Mouse (Mus musculus) left cerebral cortex, postnatal 14 days (tissue): ENCODE measurements around the gene Ralb. TPM values are rescaled to one million over a fixed set of nuclear protein-coding genes. Genes with fewer than 3 reads are reported as not detected.
A peak's percentile ranks its signal among the peaks of the same experiment; 100 is the strongest.

ENCODE experiments used
- DNase-seq, 2 experiments: peaks; one replicate each; pipeline ENCODE4 v3.0.0; 2021 to 2022; ENCODE audit warnings: low spot score in 2 of 2, mixed read lengths in 1 of 2
- intact Hi-C: fragments of 180-260 bp; cut with DNase I; formaldehyde crosslinking; loops from one replicate; pipeline ENCODE4 v1.15.1; 2025
- total RNA-seq, 2 experiments: library from RNA; stranded (reverse); gene quantifications; 2 replicates each; pipeline ENCODE4 v1.2.3; 2021

Ralb gene
- total RNA-seq, 2 experiments from 2014 or later = 25.7 to 26.3 TPM

DNA sequence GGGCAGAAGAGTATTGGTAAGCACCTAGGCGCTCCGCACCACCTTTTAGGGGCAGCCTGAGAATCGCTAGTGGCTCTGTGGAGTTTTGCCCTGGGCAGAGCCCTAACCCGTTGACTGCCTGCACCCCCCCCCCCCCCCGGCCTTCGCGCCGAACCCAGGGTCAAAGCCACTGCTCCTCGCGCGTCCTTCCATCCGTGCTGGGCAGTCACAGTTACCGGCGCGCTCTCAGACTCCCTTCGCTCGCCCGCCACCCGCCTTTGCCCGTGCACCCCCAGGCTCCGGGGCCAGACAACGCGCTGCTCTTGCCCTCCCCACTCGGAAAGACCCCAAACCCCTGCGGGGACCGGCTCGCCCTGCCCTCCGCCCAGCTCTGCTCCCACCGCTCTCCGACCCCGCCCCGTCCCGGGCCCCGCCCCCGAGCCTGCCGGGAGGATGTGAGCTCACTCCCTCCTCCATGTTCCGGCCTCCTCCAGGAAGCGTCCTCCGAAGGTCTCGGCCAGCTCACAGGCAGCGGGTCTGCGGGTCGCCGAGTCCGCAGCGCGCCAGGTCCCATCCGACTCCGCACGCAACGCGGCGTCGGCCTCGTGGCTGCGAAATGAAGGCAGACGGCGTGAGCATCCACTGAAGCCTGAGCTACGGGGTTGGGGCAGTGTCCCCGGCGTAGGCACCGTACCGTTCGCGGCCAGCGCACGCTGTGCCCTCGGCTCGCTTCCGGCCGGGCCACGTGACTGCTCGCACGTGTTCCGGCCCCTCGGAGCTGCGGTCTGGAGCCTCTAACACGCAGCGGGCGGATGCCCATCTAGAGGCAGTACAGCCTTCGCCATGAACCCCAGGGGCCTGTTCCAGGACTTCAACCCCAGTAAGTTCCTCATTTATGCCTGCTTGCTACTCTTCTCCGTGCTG lies 21.3 kb upstream of the Ralb start, which contains the start of gene Tmem185b:
Gene Tmem185b, plus strand, starts transcription at position 472 of the 903 bp plus-strand sequence.
- intact Hi-C loops = loop anchor here (5.0 to 10.0 kb wide), 2 partner anchors 69 to 441 kb away; no protein-coding TSS in a partner anchor
- peak; percentile 78 to 82 for DNase-seq

DNA sequence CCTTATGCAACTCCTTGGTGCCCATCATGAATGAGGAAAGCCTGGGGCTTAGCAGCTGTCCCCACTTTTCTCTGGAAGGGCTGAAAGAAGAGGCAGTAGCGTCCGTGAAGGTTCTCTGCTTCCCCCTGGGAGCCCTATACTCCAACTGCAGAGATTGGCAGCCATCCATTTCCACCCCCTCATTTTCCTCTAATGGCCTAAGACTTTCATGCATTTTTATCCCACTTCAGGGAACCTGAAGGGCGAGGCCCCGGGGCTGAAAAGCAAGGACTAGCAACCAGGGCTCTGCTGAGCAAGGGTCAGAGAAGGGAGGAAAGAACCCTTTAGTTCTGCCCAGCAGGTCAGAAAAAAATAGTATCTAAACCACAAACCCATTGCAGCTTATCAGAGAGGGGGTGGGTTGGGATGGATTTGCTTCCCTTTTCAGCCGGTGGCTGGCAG lies 20.4 kb upstream of the Ralb start:
- intact Hi-C loops = loop anchor here (5.0 to 10.0 kb wide), 2 partner anchors 68 to 440 kb away; no protein-coding TSS in a partner anchor
- DNase-seq = peak in 1 of 2 experiments; percentile 32

DNA sequence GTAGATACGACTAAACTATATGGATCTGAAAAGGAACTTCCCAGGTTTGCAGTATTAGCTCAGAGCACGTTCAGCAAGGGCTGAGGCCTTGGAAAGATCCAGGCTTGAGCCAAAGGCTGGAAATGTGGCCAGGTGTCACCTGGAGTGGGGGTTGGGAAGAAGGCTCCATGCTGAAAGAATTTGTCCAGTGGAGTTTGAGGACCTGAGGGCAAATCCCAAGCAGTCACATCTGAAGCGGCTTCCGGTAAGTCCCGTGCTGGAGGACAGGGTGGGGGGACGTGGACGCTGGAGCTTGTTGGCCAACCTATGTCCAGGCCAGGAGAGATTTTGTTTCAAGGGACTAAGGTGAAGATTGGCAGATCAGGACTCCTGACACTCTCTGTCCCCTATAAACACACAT lies 19.2 kb upstream of the Ralb start:
- intact Hi-C loops = loop anchor here (10.0 kb wide), 1 partner anchor 439 kb away; no protein-coding TSS in a partner anchor
- DNase-seq = no peak

DNA sequence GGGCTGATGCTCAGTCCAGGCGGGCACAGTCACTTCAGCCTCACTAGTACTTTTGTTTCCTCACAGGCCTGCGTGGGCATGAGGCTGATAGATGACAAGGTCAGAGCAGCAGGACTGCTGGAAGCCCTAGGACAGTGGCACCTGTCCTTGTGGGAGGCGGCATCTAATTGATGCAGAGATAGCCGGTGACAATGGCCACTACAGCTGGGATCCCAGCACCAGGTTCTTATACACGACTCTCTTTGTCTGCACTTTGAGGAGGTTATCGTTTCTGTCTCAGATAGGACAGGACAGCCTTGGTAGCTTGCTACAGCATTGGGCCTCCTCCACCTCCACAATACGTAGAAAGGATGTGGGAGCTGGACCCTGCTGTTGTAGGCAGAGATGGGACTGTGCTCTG lies 18.8 kb upstream of the Ralb start:
- intact Hi-C loops = loop anchor here (10.0 kb wide), 1 partner anchor 439 kb away; no protein-coding TSS in a partner anchor
- DNase-seq = no peak

DNA sequence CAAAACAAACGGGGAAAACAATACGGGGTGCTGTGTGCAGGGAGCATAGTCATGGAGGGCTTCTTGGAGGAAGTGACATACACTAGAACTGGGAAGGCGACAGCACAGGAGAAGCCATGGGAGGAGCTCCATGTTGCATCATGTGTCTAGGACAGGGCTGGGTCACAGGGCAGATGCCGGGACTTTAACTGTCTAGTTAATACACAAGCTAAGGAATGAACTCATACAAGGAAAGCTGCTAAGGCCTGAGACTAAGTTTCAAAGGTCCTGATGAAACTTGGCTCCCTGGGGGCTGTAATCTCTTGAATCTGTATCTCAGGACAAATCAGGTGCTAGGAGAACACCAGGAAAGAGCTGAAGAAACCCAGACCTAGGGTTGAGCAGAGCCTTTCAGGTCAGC lies 18.1 kb upstream of the Ralb start:
- no peak for DNase-seq
- intact Hi-C loops = loop anchor here (10.0 kb wide), 1 partner anchor 438 kb away; no protein-coding TSS in a partner anchor

DNA sequence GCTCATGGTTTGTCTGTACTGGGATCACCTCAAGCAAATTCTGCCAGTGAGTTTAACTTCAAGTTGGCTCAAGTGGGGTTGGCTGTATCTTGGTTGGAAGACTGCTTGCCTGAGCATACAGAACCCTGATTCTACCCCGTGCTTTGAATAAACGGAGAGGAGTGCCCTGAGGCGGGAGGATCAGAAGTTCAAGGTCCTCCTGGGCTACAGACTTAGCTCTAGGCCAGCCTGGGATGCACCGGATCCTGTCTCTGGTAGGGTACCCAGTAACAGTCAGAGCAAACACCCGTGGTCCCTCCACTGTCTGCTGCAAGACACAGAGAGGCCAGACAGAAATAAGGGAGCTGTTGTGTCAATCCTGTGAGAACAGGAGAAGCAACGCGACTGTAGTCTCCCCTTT lies 17.1 kb upstream of the Ralb start:
- intact Hi-C loops = loop anchor here (10.0 kb wide), 1 partner anchor 437 kb away; no protein-coding TSS in a partner anchor

DNA sequence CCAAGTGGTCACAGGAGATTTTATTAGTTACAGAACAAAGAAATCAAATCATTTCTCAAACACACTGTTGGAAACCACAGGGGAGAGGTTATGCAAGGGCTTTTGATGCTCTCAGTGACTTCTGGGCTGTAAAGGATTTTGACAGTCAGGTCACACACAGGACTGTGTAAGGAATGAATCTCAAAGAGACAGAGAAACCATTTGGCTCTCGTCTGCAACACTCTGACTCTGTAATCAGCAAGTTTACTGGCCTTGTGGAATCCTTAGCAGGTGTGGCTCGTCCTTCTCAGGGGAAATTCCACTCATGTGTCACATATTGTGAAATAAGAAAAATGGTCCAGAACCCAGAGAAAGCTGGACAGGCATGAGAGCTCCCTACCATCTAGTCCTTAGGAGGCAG lies 16.4 kb upstream of the Ralb start:
- intact Hi-C loops = loop anchor here (10.0 kb wide), 1 partner anchor 436 kb away; no protein-coding TSS in a partner anchor
- no peak for DNase-seq

More for the DNA sequence above, 17.1 kb upstream of the Ralb start:
- DNase-seq = no peak

DNA sequence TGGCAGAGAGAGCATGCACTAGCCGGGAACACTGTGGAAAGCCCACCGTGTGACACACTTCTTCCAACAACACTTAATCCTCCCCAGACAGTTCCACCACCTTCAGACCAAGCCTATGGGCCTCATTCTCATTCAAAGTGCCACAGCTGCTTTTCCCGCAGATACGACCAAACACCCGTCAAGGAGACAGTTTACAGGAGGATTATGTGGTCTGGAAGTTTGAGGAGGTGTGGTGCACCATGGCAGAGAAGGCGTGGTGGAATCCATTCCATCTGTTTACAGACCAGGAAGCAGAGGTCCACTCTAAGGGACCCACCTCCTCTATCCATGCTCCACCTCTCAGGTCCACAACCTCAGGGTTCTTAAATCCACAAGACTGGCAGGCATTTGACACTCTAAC lies 14.7 kb upstream of the Ralb start:
- DNase-seq = no peak
- intact Hi-C loops = no loop called here

DNA sequence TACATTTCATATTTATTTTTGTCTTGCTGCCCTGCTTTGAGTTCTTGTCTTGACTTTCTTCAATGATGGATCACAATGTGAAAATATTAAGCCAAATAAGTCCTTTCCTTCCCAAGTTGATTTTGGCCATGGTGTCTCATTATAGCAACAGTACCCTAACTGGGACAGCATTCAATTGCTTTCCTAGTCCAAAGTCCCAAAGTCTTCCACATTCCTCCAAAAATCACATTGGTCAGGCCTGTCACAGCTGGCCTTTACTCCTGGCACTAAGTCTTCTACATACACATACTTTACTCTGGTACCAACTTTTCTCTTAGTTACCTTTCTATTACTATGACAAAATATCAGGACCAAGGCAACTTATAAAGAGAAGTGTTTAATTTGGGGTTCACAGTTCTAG lies 14.2 kb upstream of the Ralb start:
- no peak for DNase-seq
- intact Hi-C loops = no loop called here

DNA sequence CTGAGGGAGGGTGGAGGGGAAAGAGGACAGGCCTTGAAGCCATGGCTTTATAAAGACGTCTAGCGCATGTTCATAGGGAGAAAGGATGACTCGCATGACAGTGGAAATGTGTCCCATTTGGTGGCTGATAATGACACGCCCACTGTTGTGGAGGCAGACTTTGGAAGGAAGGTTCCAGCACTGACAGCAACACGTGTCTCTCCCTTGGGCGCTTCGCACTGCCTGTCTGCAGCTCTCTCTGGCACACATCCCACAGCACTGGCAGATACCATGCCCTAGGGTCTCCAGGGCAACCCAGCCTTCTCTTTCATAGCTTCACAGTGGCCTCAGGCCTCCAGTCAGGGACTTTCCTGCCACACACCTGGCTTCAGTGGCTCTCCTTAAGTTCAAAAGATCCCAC lies 13.5 kb upstream of the Ralb start:
- intact Hi-C loops = no loop called here
- DNase-seq = no peak

DNA sequence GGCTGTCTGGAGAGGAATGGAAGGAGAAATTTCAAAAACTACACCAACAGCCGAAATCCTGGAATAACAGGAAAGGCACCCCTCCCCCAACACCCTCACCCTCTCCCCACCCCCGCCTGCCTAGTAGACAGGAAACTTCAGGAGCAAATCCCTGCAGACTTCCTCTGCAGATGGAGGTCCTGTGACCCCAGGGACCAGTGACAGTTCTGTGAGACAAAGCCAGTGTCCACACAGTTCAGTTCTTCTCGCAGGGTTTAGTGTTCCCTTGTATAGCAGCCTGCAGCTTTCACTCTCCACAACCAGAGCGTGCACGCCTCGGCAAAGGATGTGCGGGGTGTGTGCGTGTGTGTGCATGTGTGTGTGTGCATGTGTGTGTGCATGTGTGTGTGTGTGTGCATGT lies 6.3 kb upstream of the Ralb start:
- no peak for DNase-seq
- intact Hi-C loops = no loop called here

DNA sequence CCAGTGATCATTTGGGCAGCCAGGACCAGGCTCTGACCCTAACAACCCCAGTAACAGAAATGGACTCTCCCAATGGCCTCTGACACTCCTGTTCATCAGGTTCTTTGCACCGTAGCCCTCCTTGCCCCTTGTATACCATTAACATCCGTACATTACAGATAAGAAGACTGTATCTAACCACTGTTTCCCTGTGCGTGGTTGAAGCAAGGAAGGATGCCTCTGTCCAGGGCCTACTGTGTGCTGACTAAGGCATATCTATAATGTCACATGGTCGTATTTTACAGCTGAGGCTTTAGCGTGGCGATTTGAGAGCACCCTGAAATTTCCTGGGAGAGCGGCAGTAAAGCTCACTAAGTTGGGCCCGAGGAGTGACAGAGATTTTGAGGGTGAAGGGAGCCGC lies 5.8 kb upstream of the Ralb start:
- DNase-seq = no peak
- intact Hi-C loops = no loop called here

DNA sequence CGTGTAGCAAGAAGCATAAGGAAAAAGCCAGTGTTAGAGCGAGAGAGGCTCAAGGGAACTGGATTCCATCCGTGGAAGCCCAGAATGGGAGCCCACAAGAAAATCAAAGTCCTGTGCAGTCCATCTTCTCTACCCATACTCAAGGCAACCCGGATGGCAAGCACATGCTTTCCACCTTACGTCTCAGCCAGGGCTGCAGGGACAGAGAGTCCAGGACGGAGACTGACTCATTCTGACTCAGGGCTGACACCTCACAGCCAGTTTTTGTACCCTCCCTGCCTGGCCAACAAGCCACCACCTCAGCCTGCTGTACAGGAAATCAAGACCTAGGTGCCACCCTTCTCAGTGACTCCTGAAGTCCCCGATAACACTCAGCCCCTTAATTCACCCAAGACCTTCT lies 4.9 kb upstream of the Ralb start:
- DNase-seq = no peak
- intact Hi-C loops = no loop called here

DNA sequence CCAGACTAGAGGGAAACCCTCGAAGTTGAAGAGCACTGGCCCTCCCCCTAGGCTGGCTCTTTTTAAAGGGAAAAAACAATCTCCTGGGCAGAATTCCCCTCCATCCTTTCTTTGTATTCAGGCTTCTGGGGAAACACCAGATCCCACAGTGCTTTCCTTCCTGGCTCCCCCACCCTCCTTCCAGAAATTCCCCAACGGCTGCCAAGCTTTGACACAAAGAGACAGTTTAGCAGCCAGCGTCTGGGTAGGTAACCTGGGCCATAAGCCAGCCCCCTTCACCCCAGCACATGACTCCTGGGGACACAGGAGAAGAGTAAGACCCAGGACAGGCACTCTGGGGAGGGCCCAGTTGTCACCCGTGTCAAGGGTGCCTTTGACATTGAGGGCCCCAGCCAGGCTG lies 4.0 kb upstream of the Ralb start:
- no peak for DNase-seq
- intact Hi-C loops = no loop called here

DNA sequence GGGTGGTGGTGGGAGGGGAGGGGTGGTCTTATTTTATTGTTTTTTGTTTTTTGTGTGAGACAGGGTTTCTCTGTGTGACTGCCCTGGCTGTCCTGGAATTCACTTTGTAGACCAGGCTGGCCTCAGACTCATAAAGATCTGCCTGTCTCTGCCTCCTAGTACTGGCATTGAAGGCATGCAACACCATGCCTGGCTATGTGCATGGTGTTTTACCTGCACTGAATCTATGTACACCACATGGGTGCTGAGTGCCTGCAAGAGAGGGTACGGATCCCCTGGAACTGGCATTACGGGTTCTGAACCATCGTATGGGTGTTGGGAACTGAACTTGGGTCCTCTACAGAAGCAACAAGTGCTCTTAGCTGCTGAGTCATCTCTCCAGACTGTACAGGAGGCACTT lies 1.4 kb upstream of the Ralb start:
- intact Hi-C loops = no loop called here
- DNase-seq = no peak

DNA sequence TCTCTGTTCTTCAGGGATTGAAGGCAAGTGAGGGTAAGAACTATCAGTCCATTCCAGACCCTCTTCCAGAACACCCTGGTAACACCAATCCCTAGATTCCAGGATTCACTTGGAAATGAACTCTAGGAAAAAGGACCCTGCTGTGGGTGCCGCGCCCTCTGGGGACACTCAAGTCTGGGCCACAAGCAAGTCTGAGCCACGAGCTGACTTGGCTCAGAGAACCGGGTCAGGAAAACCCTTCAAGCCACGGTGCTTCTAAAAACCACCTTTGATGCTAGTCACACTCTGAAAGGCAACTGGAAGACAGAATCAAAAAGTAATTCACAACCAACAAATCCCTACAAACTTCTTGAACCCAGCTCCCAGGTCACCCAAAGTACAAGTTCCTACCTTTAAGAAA lies 786 bp downstream of the Ralb start:
- intact Hi-C loops = no loop called here
- no peak for DNase-seq

DNA sequence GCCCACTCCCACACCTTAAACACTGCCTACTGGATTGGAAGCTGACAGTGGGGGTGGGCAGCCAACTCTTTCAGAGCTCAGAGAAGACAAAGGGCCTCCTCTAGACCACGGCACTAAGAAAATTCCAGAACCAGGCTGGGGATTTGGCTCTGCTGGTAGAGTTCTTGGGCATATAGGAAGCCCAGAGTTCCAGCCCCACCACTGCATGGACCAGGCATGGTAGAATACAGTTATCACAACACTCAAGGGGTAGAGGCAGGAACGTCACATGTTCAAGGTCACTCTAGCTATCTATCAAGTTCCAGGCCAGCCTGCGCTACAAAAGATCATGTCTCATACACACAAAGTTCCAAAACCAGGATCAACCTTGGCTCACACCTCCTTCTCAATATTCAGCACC lies 1.4 kb downstream of the Ralb start:
- intact Hi-C loops = no loop called here
- no peak for DNase-seq

DNA sequence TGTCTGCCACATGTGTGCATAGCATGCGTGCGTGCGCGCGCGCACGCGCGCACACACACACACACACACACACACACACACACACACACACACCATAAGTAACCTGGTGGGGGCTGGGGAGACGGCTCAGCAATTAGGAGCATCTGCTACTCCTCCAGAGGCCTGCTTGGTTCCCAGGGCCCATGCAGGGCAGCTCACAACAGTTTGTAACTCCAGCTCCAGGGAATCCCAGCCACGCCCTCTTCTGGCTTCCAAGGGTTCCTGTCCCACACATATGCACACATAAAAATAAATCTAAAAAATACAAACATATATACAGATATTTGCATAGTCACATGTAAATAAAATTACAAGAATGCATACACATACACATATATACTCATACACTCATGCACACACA lies 1.9 kb downstream of the Ralb start:
- DNase-seq = no peak
- intact Hi-C loops = no loop called here

DNA sequence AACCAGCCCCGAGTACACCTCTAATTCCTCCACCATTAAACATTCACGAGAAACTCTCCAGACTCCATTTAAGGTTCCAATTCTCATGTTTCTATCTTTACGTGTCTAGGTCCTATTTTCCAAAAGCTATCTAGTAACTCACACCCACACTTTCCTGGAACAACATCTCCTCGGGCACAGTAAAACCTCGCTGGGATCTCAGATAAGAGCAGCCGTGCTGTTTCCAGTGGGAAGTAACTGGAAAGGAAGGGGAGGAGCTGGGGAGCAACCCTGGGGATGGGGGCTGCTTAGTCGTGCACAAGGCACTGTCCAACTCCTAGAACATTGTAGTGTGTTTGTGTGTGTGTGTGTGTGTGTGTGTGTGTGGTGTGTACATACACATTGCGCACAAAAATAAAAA lies 2.7 kb downstream of the Ralb start:
- intact Hi-C loops = no loop called here
- no peak for DNase-seq

DNA sequence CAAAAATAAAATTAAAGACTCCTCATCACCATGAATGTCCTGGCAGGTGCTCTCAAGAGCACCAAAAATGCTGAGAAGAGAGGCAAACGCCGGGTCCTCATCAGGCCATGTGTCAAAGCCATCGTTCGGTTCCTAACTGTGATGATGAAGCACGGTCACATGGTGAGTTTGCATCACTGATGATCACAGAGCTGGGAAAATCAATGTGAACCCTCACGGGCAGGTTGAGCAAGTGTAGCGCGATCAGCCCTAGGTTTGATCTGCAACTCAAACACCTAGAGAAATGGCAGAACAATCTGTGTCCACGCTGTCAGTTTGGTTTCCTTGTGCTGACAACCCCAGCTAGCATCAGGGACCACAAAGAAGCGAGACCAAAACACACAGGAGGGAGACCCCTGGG lies 5.1 kb downstream of the Ralb start:
- intact Hi-C loops = no loop called here
- no peak for DNase-seq
